8 mouse cellular contexts compared by ENCODE assay signal in the genomic region with DNA sequence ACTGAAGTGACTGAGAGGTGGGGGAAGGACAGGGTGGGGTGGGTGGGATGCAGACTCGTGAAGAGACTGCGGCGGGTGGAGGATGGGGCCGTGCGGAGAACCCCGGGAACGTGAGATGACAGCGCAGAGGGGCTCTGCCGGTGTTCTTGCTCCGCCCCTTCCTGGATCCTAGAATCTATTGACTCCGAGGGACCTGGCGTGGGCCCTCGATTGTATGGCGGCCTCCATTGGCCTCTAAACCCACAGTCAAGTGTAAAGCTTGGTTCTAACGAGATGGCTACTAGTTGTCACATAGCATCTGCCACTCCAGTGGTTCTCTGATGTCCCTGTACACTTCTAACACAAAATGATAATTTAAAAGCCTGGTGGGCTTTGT. TPM values are rescaled to one million over a fixed set of nuclear protein-coding genes. Genes with fewer than 3 reads are reported as not detected.
DNase-seq lines count a peak whose midpoint lies in the region; ATAC-seq and TF ChIP-seq lines count a peak whose summit lies in the region.

No protein-coding gene starts in this region.

- no peak for TF ChIP-seq CTCF in E14TG2a.4 (conservative IDR thresholded peaks at IDR 0.05; ENCODE audit: low read length)
- no peak for TF ChIP-seq CTCF in liver, postnatal 0 days (IDR thresholded peaks at IDR 0.05; ENCODE audit: low read depth)

- peak overlapping the region; percentile 64 for H3K4me3 ChIP-seq in heart, embryonic 11.5 days (ENCODE audit: low read depth, low read length)
- peak overlapping the region; percentile 91 for H3K4me3 ChIP-seq in E14TG2a.4 (replicated peaks; ENCODE audit: low read length)
- H3K4me3 ChIP-seq in forebrain, embryonic 15.5 days, result peak overlapping the region; percentile 53
- H3K4me3 ChIP-seq in liver, postnatal 0 days (ENCODE audit: low read depth, low read length), result peak overlapping the region; percentile 76

- peaks cover 25% of the 10 kb centered on the region for H3K36me3 ChIP-seq in heart, embryonic 11.5 days (ENCODE audit: control insufficient read depth, insufficient read depth, low read length)
- H3K36me3 ChIP-seq in E14TG2a.4 (ENCODE audit: insufficient read depth, low read length), result peaks cover 28% of the 10 kb centered on the region
- peaks cover 26% of the 10 kb centered on the region for H3K36me3 ChIP-seq in forebrain, embryonic 15.5 days
- H3K36me3 ChIP-seq in liver, postnatal 0 days (replicated peaks; ENCODE audit: insufficient read depth, low read length), result peaks cover 21% of the 10 kb centered on the region

- no peak for TF ChIP-seq EP300 in liver, postnatal 0 days (IDR thresholded peaks at IDR 0.05; ENCODE audit: low read depth)

- H3K27ac ChIP-seq in heart, embryonic 11.5 days (ENCODE audit: low read depth, low read length), result peak overlapping the region; percentile 87
- peak overlapping the region; percentile 89 for H3K27ac ChIP-seq in forebrain, embryonic 15.5 days (replicated peaks)
- H3K27ac ChIP-seq in liver, postnatal 0 days (ENCODE audit: low read depth), result peak overlapping the region; percentile 93

- no peak for DNase-seq in heart, adult 8-10 months (ENCODE audit: low spot score)
- no peak for DNase-seq in liver, postnatal 0 days
- no peak for DNase-seq in cerebellum, adult 11-12 months
- DNase-seq in cerebellum, adult 9-11 months, result no peak
- DNase-seq in adrenal gland, postnatal 10 days, result no peak

- peak overlapping the region; percentile 79 for H3K9ac ChIP-seq in heart, embryonic 11.5 days (ENCODE audit: low read depth, low read length)
- peak overlapping the region; percentile 59 for H3K9ac ChIP-seq in forebrain, embryonic 15.5 days (replicated peaks)
- peak overlapping the region; percentile 58 for H3K9ac ChIP-seq in liver, postnatal 0 days (replicated peaks)

- no peaks in the 10 kb centered on the region for H3K9me3 ChIP-seq in heart, embryonic 11.5 days (replicated peaks; ENCODE audit: control insufficient read depth, low read length)
- H3K9me3 ChIP-seq in E14TG2a.4 (ENCODE audit: low read length), result peaks cover under 1% of the 10 kb centered on the region; the same call in 1 of the 2 replicates
- H3K9me3 ChIP-seq in forebrain, embryonic 15.5 days, result no peaks in the 10 kb centered on the region
- peaks cover 3% of the 10 kb centered on the region; the same call in 1 of the 2 replicates for H3K9me3 ChIP-seq in liver, postnatal 0 days (ENCODE audit: low read length)

- H3K27me3 ChIP-seq in heart, embryonic 11.5 days (ENCODE audit: control insufficient read depth, insufficient read depth, low read length), result no peaks in the 10 kb centered on the region
- no peaks in the 10 kb centered on the region for H3K27me3 ChIP-seq in E14TG2a.4 (ENCODE audit: insufficient read depth, low read length)
- no peaks in the 10 kb centered on the region for H3K27me3 ChIP-seq in forebrain, embryonic 15.5 days
- no peaks in the 10 kb centered on the region for H3K27me3 ChIP-seq in liver, postnatal 0 days (ENCODE audit: insufficient read depth, low read length)

- 0% methylated on average over 15 of the region's 15 CpGs for WGBS in heart, embryonic 11.5 days (ENCODE audit: insufficient replicate concordance)
- WGBS in forebrain, embryonic 15.5 days, result under 1% methylated on average over 15 of the region's 15 CpGs
- WGBS in liver, postnatal 0 days (ENCODE audit: insufficient replicate concordance), result 0% methylated on average over 15 of the region's 15 CpGs

- H3K4me2 ChIP-seq in heart, embryonic 11.5 days, result peak overlapping the region; percentile 66
- H3K4me2 ChIP-seq in forebrain, embryonic 15.5 days (replicated peaks), result peak overlapping the region; percentile 49
- H3K4me2 ChIP-seq in liver, postnatal 0 days (ENCODE audit: low read depth, low read length), result peak overlapping the region; percentile 70

- H3K4me1 ChIP-seq in heart, embryonic 11.5 days (ENCODE audit: control insufficient read depth, insufficient read depth, low read length), result peaks cover 8% of the 10 kb centered on the region
- peaks cover 42% of the 10 kb centered on the region for H3K4me1 ChIP-seq in E14TG2a.4 (replicated peaks; ENCODE audit: low read depth, low read length)
- H3K4me1 ChIP-seq in forebrain, embryonic 15.5 days, result peaks cover 19% of the 10 kb centered on the region
- H3K4me1 ChIP-seq in liver, postnatal 0 days (ENCODE audit: insufficient read depth), result peaks cover 13% of the 10 kb centered on the region

- no peak; the same call in 1 of the 2 replicates for ATAC-seq in heart, embryonic 11.5 days (replicated peaks; ENCODE audit: insufficient number of reproducible peaks, low FRiP score, low TSS enrichment)
- no peak for ATAC-seq in forebrain, embryonic 15.5 days (replicated peaks)
- ATAC-seq in liver, postnatal 0 days, result peak; percentile 52

RNA-seq across cellular contexts. Expression of a gene that starts 0.6 kb away (rescaled TPM):
- 397 and 442 TPM in 2 replicates for polyA plus RNA-seq in heart, embryonic 11.5 days (2014; fragmentation: Nextera tagmentation; extraction: Ambion mirVana)
- 100 to 1,000 TPM; 105 to 114 (median 113) TPM for total RNA-seq in heart, adult 8-10 months (2022)
- 492 and 524 TPM in 2 replicates for polyA plus RNA-seq in forebrain, embryonic 15.5 days (2015; fragmentation: Nextera tagmentation; extraction: Ambion mirVana)
- 234 and 241 TPM in 2 replicates for polyA plus RNA-seq in liver, postnatal 0 days (2015; fragmentation: Nextera tagmentation; extraction: Ambion mirVana)
- 100 to 1,000 TPM; 132 to 145 TPM for total RNA-seq in adrenal gland, postnatal 10 days (2021)

RNA-seq across cellular contexts. Expression of a gene that starts 58.6 kb away (rescaled TPM):
- polyA plus RNA-seq in heart, embryonic 11.5 days (2014; fragmentation: Nextera tagmentation; extraction: Ambion mirVana), result 1.1 and 1.2 TPM in 2 replicates
- total RNA-seq in heart, adult 8-10 months (2022), result not detected
- polyA plus RNA-seq in forebrain, embryonic 15.5 days (2015; fragmentation: Nextera tagmentation; extraction: Ambion mirVana), result 1.5 and 1.7 TPM in 2 replicates
- 0.18 and 0.40 TPM in 2 replicates for polyA plus RNA-seq in liver, postnatal 0 days (2015; fragmentation: Nextera tagmentation; extraction: Ambion mirVana)
- not detected for total RNA-seq in adrenal gland, postnatal 10 days (2021)
